Mouse (Mus musculus) cortical plate, adult 2 months (tissue): ENCODE results near the gene Dchs2. TPM values are rescaled to one million over a fixed set of nuclear protein-coding genes. Genes with fewer than 3 reads are reported as not detected.

Source experiments
- H3K27ac ChIP-seq: fragments of 200-500 bp; 2 replicates; pipeline ENCODE4 v1.5.1; 2012; ENCODE audit warnings: low read length, control low read depth, inconsistent platforms; ENCODE audit not compliant: insufficient read depth
- H3K4me1 ChIP-seq: fragments of 200-500 bp; 2 replicates; pipeline ENCODE4 v1.6.1; 2011; ENCODE audit warnings: low read length; ENCODE audit not compliant: control insufficient read depth, insufficient read depth
- H3K4me3 ChIP-seq: fragments of 200-500 bp; 2 replicates; pipeline ENCODE4 v1.5.1; 2011; ENCODE audit warnings: mild to moderate bottlenecking, low read length, control low read depth; ENCODE audit not compliant: insufficient read depth
- CTCF ChIP-seq: fragments of 200-500 bp; IDR thresholded peaks from 2 replicates; pipeline ENCODE4 v1.5.1; 2011; ENCODE audit warnings: mild to moderate bottlenecking, control low read depth, low read length; ENCODE audit not compliant: insufficient read depth; ENCODE audit errors: extremely low read depth
- POLR2A ChIP-seq: fragments of 200-500 bp; IDR thresholded peaks from 2 replicates; pipeline ENCODE4 v1.6.1; 2011; ENCODE audit warnings: mild to moderate bottlenecking, low read length, control low read depth; ENCODE audit not compliant: insufficient read depth; ENCODE audit errors: extremely low read depth
- polyA plus RNA-seq: library from polyadenylated mRNA; depleted of rRNA; stranded (reverse); fragments of >200 nt; gene quantifications from 2 replicates; pipeline ENCODE4 v1.2.3, GENCODE M21; 2012; rRNA removed

Gene Dchs2
- polyA plus RNA-seq = 0.26 and 0.38 TPM in 2 replicates

GRCm38 (mm10) chr3:83127726-83128448 is at the start of gene Dchs2:
Gene Dchs2 (plus strand): TSS chr3:83127948.
- H3K4me1 ChIP-seq = 0 out of 2 replicates have a peak, but pooled peaks cover 2% of the 10 kb centered on the region
- H3K27ac ChIP-seq = no peak within 1 kb of the TSS
- TF ChIP-seq POLR2A = no peak
- no peak for TF ChIP-seq CTCF
- H3K4me3 ChIP-seq = peak within 1 kb of the TSS; percentile 36

- TF ChIP-seq POLR2A = no peak
- TF ChIP-seq CTCF = peak; percentile 80
- no peaks in the 10 kb centered on the region for H3K4me1 ChIP-seq
- no peak overlapping the region for H3K4me3 ChIP-seq
- H3K27ac ChIP-seq = no peak overlapping the region
Observed at GRCm38 (mm10) chr3:83080567-83081055, 47.1 kb upstream of the Dchs2 start.

- Histone ChIP-seq H3K4me1 (no peaks in the 10 kb centered on the region), H3K27ac (no peak overlapping the region), H3K4me3 (no peak overlapping the region)
- no peak for TF ChIP-seq POLR2A
- TF ChIP-seq CTCF = no peak
Observed at GRCm38 (mm10) chr3:83097586-83097985, 30.2 kb upstream of the Dchs2 start.

GRCm38 (mm10) chr3:83098546-83099034 is 29.2 kb upstream of the Dchs2 start:
- no peak overlapping the region for H3K4me3 ChIP-seq
- H3K27ac ChIP-seq = no peak overlapping the region
- no peaks in the 10 kb centered on the region for H3K4me1 ChIP-seq
- TF ChIP-seq CTCF (no peak), POLR2A (no peak)

GRCm38 (mm10) chr3:83099139-83099538 is 28.6 kb upstream of the Dchs2 start:
- Histone ChIP-seq H3K4me1 (no peaks in the 10 kb centered on the region), H3K27ac (no peak overlapping the region), H3K4me3 (no peak overlapping the region)
- TF ChIP-seq POLR2A = no peak
- TF ChIP-seq CTCF = no peak

GRCm38 (mm10) chr3:83099651-83100050 is 28.1 kb upstream of the Dchs2 start:
- no peak overlapping the region for H3K27ac ChIP-seq
- H3K4me1 ChIP-seq = no peaks in the 10 kb centered on the region
- H3K4me3 ChIP-seq = no peak overlapping the region
- TF ChIP-seq POLR2A (no peak), CTCF (no peak)

- no peak for TF ChIP-seq CTCF
- no peak for TF ChIP-seq POLR2A
- H3K27ac ChIP-seq = no peak overlapping the region
- no peak overlapping the region for H3K4me3 ChIP-seq
- H3K4me1 ChIP-seq = no peaks in the 10 kb centered on the region
Observed at GRCm38 (mm10) chr3:83102286-83102685, 25.5 kb upstream of the Dchs2 start.

GRCm38 (mm10) chr3:83110163-83110562 is 17.6 kb upstream of the Dchs2 start:
- no peak overlapping the region for H3K27ac ChIP-seq
- H3K4me1 ChIP-seq = peaks cover 8% of the 10 kb centered on the region
- no peak overlapping the region for H3K4me3 ChIP-seq
- no peak for TF ChIP-seq POLR2A
- peak; percentile 41; the same call in 1 of the 2 replicates for TF ChIP-seq CTCF

GRCm38 (mm10) chr3:83111485-83112261 is 16.1 kb upstream of the Dchs2 start:
- TF ChIP-seq CTCF (no peak), POLR2A (no peak)
- no peak overlapping the region for H3K4me3 ChIP-seq
- H3K27ac ChIP-seq = no peak overlapping the region
- H3K4me1 ChIP-seq = peaks cover 8% of the 10 kb centered on the region

- no peak for TF ChIP-seq POLR2A
- TF ChIP-seq CTCF = no peak
- Histone ChIP-seq H3K4me1 (peaks cover 8% of the 10 kb centered on the region), H3K27ac (no peak overlapping the region), H3K4me3 (no peak overlapping the region)
Observed at GRCm38 (mm10) chr3:83112869-83113268, 14.9 kb upstream of the Dchs2 start.
